Mouse (Mus musculus) liver, adult 2 months (tissue): ENCODE measurements around the gene Jup.

Experiments
- CTCF ChIP-seq: fragments of 200-500 bp; IDR thresholded peaks from 2 replicates; pipeline ENCODE4 v1.5.1; 2011; ENCODE audit warnings: low read depth, low read length, control low read depth
- POLR2A ChIP-seq: fragments of 200-500 bp; IDR thresholded peaks from 2 replicates; pipeline ENCODE4 v1.6.1; 2011; ENCODE audit warnings: low read length, control low read depth; ENCODE audit not compliant: insufficient read depth; ENCODE audit errors: extremely low read depth

- TF ChIP-seq CTCF (no peak), POLR2A (no peak)
These were observed 9.6 kb upstream of the Jup start for GRCm38 (mm10) chr11:100406995-100407705.
